Mouse (Mus musculus): ENCODE measurements around the gene Sfn.

GRCm38 (mm10) chr4:133626621-133627020, 24.7 kb upstream of the Sfn start:
- no peak for TF ChIP-seq POLR2AphosphoS2 (IDR thresholded peaks at IDR 0.05; ENCODE audit: insufficient read length, low read depth)
- TF ChIP-seq MAX (IDR thresholded peaks at IDR 0.05; ENCODE audit: low read depth) = no peak
- TF ChIP-seq TCF12 (IDR thresholded peaks at IDR 0.05; ENCODE audit: insufficient read depth, poor library complexity, severe bottlenecking) = no peak
- no peak for TF ChIP-seq POLR2A (IDR thresholded peaks at IDR 0.05; ENCODE audit: insufficient read length, low read depth)
- TF ChIP-seq USF1 (IDR thresholded peaks at IDR 0.05; ENCODE audit: low read depth) = no peak
- TF ChIP-seq E2F4 (IDR thresholded peaks at IDR 0.05; ENCODE audit: insufficient read depth) = no peak
- no peak for TF ChIP-seq MYOD1 (IDR thresholded peaks at IDR 0.05; ENCODE audit: control insufficient read depth in 1 of 3, insufficient read length in 2 of 3, low read depth in 2 of 3)

Measured in myocyte (in vitro differentiated cells).